Mouse (Mus musculus) thymus, postnatal 0 days (tissue): ENCODE measurements at regions not wholly inside any gene's neighbourhood (a gene's known extent, or its start where the extent isn't known, plus 50 kb on each side); places are given as distances from the start of the nearest gene placed in this dataset.

Experiments used
- DNase-seq: peaks from one replicate; pipeline ENCODE4 v3.0.0-alpha.2; 2015; ENCODE audit warnings: low spot score

DNA sequence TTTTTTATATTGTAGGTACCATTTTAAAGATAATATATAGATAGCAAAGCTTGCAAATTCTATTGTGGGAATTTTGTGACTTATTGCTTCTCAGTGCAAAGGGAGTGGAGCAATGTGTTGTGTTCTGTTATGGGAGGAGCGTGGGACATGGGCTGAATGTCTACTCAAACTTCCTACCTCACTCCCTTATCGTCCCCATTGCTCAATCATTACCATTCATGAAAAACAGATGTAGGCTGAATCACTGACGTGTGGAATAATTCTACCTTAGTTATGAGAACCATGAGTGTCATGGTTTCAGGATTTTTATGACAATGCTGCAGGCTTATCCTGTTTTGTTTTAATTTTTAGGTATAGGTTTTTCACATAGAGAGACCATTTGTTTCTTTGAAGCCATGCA, 119.0 kb upstream of the Ednra start:
- DNase-seq, result no peak

DNA sequence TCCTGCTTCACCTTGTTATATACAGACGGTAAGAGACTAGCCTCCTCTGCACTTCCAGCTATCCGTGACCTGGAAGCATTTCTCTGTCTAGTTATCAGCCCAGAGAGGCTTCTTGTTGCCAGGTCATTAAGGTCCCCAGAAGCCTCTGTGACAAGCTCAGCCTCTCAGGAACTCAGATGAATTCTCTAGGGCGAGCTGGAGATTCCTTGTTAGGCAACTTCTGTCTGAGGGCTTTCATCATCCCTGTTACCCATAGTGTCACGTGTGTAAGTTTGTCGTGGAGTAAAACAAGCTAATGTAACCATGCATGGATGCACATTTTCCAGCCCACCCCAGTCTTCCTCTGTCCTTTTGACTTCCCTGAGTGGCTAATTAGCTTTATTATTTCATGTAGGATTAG, 126.3 kb upstream of the Ednra start:
- DNase-seq, result no peak

DNA sequence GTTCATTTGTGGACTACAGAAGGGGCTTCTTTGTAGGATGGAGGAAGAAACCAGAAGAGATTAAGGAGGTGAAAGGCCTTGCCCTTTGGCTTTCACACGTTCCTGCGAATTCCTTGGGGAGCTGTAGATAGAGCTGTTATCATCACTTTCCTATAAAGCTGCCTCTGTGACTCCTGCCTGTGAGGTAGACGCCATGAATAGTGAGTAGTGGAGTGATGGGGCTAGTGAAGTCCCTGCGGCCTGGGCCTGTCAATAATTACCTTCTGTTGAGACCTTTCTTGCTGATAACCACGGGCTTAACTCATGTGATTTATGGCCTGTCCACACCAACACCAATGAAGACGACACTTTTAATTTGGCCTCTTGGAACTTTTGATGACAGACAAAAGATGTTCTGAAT, 146.0 kb upstream of the Ednra start:
- no peak for DNase-seq

DNA sequence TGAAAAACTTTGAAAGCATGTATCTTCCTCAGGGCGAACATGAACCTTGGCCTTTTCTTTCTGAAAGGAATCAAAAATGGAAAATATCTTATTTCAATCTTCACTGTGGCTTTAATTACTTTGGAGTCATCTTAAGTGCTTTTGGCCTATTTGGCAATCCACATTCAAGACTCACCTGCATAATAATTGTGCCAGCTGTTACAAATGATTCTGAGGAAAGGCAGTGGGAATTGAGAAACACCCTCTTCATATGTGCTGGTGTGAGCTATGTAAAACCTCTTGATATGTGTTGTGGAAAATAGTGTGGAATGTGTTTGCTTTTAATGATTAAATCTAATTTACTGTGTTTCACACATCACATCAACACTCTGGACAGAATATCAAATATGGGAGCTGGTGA, 148.5 kb upstream of the Ednra start:
- no peak for DNase-seq

DNA sequence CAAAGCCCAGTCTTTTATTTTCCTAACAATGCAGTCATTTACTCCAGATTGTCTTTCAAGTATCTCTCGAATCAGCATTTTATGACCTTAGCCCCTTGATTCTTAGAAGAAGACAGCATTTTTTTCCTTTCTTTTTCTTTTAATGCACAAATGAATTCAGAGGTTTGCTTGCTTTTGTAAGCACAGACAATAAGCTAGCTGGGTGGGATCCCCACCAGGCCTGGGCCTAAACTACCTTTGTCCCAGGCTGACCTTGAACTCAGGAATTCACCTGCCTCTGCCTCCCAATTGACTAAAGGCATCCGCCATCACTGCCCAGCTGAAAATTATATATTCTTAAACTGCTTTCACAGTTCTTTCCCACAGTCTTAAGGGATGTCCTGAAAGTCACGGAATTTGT, 195.5 kb upstream of the Ednra start:
- no peak for DNase-seq

DNA sequence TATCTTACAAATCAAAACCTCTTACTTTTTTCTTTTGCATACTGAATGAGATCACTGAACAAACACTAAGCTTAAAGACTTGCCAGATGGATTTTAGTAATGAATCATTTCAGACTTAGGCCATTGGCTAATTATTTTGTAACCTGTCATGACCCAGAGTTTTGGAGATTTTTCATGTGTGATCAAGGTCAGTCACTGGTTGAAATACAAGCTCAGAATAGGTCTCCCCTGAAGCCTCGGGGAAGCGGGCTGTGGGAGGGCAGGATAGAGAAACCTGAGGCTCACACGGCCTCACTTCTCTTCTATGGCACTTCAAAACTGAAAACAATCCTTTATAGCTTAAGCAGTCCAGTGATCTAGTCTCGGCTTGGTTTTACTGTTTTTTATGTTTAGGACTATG, 197.6 kb upstream of the Ednra start:
- DNase-seq, result no peak

DNA sequence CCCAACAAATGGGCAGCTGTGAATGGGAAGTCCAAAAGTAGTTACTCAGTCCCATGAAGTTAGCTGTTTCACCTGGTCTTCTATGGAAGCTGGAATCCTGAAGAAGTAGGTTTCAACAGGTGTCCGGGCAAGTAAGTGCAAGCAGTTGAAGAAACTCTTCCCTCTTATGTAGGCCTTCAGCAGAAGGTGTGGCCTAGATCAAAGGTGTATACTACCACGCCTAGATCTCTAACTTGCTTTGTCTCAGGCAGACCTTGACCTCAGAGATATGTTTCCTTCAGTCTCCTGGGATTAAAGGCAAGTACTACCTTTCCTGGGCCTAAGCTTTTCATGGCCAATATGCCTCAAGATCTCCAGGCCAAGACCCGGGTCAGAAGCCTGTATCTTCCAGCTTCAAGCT, 223.4 kb upstream of the Ednra start:
- no peak for DNase-seq

DNA sequence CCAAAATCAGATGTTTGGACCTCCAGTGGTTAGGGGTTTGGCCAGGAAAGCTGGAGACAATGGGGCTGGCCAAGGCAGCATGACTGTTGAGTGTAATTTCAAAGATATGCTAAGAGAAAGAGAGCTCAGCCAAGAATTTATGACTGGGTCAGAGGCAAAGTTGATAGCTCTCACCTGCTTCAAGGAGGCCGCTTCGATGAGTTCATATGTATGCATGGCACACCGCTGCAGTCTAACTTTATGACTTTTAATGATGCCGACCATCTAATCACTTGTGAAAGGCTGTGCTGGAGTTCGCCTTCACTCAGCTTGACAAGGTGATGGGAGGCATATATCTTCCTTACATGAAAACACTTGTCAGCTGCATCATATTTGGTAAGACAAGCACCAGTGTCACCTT, 225.4 kb upstream of the Ednra start:
- no peak for DNase-seq

DNA sequence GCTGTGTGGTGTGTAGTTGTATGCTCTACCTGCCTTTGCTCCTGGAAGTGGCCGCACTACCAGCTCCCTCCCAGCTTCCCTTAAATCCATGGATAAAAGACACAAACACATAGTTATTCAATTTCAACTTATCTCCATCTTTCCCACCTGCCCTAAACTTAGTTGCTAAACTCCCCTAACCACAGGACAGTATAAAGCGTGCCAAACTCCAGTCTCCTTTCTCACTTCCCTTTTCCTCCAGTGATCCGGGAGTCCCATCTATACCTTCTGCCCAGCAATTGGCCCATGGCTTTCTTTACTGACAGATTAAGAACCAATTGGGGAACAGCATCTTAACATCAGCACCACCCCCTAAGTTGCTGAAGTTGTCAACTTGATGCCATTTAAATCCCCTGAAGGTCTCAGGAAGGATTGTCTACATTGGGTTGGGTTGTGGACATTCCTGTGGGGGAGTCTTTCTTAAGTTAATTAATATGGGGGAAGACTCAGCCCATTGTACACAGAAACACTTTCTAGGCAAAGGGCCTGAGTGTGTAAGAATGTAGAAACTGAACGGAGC, 234.6 kb upstream of the Ednra start:
- no peak for DNase-seq

DNA sequence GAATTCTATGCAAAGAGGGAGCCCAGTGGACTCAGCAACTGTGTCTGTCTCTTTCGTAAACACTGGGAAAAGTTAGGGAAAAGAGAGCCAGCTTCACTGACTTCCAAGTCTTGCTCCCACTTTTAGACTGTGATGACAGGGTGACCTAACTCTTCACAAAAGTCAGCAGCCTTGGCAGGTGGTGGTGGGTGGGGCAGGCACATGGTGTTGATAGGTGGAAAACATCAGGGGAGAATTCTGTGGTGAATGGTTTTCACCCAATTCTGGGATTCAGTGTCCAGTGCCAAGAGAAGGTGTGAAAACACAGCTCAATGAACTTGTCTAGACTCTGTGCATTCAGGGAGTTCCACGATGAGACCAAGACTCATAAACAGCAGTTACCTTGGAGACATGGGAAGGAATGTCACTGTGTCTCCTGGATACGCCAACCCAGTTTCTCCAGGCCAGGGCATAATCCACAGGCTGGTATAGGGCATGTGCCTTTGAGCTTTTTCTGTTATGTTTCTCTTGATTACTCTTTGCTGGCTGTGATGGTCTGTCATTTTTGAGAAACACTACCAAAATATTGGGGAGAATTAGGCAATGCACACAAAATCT, 238.9 kb upstream of the Ednra start:
- DNase-seq, result no peak

DNA sequence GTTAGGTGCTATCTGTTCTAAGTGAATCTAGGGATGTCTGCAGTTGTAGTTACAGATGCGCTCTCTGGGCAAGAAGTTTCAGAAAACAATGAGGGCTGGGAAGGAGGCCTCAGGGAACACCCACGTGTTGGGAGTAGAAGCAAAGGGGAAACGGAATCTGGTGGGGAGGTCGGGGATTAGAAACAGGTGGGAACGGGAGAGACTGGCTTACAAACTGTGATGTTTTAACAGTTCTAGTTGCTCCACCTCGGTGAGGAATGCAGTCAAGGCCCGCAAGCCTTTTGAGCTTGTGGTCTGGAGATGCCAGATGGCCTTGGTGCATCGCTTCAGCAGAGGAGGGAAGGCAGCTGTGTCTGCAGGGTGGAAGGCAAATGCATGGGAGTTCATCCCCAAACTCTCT, 242.7 kb upstream of the Ttc29 start:
- no peak for DNase-seq

DNA sequence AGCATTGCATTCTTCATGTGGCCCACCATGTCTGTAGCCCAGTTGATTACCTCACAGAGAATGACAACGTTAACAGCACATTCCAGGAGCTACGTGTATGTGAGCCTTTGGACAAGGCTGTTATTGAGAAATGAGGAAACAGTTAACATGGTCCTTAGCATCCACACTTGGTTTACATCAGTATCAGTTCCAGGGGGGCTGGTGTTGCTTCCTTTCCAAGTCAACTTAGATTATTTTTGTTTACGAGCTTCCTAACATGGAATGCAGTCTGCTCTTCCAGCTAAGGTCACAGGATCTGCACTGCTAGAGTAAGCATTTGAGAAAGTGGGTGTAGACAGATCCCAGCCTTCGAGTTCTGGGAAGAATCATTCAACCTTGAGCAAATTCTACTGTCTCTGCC, 239.4 kb upstream of the Ttc29 start:
- no peak for DNase-seq

DNA sequence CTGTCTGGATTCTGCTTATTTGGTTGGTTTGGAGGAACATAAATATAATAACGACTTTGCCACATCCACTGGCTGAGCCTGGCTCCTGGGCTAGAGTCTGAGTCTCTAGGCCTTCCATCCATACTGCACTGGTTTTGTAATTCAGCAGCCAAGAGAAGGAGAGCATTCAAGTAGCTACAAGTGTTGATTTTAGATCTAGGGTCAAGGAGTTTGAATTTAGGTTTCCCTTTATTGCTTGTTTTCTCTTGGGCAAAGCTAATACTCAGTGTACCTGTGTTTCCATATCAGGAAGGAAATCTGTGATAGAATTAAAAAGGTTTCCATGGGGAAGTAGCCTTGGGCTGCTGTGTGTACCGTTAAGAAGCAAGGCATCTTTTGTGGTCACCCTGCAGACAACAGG, 234.0 kb upstream of the Ttc29 start:
- DNase-seq, result no peak

DNA sequence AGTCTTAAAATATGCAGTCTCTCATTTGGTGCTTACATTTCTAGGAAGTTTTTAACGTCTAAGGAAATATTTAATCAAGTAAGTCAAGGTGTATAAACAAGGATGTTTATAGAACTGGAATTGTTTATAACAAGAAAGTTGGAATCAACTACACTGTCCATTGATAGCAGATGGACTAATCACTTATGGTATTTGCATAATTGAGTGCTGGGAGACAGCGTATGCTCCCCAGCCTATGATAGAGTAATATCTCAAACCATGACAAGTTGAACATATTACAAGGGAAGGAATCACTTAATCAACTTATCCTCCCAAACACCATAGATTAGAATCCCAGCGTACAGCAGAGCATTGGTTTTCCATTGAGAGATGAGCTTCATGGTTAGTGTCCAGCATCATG, 232.4 kb upstream of the Ttc29 start:
- DNase-seq, result no peak

DNA sequence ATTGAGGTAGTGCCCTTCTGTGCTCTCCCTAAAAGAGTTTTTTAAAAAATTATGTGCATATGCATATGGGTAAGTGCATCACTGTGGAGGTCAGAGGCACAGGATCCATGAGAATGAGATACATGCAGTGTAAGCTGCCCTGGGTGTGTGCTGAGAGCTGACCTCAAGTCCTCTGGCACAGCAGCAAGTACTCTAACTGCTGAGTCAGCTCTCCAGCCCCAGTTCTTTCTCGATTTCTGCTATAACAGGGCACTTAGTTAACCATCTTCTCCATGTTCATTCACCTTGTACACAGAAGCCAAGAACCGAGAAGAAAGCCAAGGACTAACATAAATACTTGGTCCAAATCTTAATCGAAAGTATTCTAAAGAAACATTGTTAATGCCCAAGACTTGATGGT, 231.1 kb upstream of the Ttc29 start:
- DNase-seq, result no peak

DNA sequence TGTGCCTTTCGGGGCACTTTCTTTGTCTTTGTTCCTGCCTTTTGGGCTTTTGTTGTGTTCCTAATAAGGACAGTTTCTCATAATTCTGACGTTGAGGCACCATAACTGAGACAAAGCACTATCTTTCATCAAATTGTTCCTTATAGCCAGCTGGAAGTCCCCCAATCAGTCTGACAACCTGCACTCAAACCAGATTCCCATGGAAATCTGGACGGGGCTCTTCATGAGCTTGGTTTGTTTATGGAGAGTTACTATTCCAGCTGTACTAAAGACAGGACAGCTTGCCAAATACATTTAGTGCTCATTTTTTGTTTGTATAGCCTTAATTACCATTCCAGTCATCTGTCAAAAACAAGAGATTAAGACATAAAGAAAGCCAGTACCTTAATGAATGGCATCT, 229.6 kb upstream of the Ttc29 start:
- no peak for DNase-seq

DNA sequence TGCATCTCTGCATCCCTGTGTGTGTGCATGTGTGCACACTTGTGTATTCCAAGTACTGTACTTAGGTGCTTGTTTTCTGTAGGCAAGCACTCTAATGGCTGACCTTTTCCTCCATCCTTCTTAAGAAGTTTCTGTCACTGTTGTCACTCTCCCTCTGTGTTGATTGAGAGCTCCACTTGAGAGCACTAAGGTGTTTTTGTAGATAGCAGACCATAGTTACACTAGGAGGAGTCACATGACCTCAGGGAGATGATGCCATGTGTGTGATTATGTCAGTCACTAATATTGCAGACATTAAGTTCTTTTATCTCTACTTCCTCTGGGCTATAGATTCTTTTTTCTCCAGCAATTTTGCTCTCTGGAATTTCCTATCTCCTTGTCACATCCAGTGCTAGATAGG, 225.9 kb upstream of the Ttc29 start:
- no peak for DNase-seq

DNA sequence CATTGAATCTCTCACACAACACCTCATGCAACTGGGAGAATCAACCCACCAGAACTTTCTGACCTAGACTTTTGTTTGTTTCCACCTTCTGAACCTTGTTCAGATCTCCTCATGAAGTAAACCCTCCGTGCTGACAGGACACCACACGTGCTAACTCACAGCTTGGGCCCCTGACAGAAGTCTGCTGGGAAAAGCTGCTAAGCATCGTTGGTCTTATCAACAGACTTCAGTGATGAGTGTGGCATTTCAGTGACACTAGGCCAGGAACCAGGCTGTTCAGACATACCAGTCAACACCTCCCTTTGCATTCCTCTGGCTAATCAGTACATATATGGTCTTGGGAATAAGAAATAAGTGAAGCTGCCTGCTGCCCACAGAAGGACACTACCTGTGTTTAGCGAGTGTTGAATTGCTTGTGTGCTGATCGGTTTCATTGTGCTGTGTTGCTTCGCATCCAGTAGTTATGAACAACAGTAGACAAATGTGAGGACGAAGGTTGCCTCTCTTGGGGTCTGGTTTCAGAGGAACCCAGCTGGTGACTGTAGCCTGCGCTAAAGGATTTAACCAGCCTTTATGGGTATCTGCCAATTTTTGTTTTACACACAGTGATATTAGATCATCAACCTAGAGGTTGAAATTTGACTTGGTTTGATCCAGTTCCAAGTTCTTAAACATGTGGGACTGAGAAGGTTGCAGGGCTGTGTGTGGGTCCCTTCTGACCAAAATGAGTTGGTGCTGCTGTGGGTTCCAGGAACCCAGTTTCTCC, 224.6 kb upstream of the Ttc29 start:
- DNase-seq, result no peak

DNA sequence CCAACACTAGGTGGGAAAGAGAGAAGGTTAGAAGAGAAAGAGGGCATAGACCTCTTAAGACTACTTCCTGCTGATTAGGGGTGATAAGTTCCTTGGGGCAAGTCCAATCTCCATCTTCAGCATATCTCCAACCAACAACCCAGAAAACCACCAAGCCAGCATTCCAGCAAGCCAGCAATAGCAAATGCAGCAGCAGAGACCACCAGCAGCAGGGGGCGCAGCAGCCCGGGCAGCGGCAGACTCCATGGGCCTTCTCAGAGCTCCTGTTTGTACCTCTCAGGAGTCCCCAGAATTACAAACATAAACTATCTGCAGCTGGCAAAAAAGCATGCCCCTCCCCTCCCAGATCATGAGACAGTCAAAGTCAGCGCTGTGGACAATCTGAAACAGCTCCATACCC, 222.0 kb upstream of the Ttc29 start:
- no peak for DNase-seq

DNA sequence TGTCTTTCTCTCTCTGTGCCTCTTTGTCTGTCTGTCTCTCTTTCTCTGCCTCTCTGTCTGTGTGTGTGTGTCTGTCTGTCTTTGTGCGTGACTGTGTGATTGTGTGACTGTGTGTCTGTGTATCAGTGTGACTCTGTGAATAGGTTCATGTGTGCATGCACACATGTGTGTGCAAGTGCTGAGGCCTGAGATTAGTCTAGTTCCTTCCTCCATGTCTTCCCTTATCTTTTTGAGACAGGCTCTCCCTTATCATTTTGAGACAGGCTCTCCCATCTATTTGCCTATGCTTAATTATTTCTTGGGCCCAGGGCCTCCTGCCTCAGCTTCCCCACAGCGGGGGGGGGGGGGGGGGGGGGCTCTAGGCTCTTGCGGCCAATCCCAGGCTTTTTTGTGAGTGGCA, 212.8 kb upstream of the Ttc29 start:
- no peak for DNase-seq

DNA sequence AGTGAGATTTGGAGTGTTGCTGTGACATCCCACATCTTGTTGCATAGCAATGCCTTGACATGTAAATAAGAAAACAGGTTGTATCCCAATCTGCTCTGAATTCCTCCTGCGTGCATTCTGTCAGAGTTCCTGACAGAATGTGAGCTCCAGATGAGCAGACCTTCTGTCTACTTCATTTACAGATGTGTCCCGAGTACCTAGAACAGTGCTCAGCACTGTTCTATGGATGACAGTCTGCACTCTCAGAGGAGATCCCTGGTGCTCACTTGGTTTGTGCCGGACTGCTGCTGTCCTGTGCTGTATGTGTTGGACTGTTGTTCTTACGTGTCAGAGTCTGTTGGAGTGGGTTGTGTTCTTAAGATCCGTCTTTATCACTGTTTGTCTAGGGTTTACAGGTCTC, 211.4 kb upstream of the Ttc29 start:
- no peak for DNase-seq

DNA sequence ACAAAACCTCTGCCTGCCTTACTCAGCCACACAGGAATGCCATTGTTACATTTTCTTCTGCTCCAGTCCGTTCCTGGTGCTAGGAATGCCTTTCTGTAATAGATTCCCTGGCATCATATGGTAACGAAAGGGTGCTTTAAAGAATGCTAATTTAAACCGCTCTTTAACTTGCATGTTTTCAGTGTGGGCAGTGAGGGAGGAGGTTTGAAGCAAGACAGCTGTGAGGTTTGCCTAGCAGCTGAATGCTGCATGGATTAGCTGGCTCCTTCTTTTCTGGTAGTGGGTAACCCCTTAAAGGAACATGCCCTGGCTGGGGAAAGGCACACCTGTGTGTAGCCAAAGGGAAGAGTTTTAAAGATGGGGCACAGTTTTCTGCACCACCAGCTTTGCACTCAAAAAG, 211.0 kb upstream of the Ttc29 start:
- DNase-seq, result no peak

DNA sequence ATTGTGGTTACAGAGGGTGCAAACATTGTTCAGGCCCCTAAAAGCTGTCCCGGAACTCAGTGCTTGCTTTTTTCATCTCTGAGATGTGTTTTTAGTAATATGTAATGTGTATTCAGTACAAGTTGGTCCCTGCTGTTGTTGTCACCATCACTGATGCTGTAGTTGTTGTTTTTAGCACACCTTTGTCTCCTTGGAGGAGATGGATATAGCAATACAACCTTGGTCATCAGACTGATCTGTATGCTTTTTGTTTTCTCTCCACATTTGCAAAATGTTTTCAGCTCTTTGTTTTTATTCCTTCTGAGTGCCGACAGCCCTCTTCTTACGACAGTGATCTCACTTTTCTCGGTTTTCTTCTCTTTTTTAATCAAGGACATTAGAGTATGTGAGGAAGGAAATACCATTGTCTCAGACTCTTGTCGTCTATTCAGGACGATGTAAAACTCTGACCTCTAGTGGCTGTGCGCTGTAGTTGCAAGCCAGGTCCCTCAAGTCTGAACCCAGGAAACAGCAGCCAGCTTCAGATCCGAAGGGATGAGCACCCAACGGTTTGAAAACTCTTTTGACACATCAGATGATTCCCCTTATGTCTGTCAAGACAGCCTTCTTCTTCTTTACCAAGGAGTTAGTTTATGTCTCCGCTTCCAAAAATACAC, 209.1 kb upstream of the Ttc29 start:
- peak; percentile 65 for DNase-seq
